Mouse (Mus musculus) olfactory bulb, adult 2 months (tissue): Measurements from ENCODE around the gene Lgr4.

Source experiments
- CTCF ChIP-seq: fragments of 200-500 bp; IDR thresholded peaks from 2 replicates; pipeline ENCODE4 v1.5.1; 2012; ENCODE audit warnings: low read depth, mild to moderate bottlenecking, low read length, moderate library complexity; ENCODE audit not compliant: insufficient read depth
- POLR2A ChIP-seq: fragments of 200-500 bp; IDR thresholded peaks from 2 replicates; pipeline ENCODE4 v1.6.1; 2012; ENCODE audit warnings: mild to moderate bottlenecking, low read depth, low read length, moderate library complexity; ENCODE audit not compliant: insufficient read depth

DNA sequence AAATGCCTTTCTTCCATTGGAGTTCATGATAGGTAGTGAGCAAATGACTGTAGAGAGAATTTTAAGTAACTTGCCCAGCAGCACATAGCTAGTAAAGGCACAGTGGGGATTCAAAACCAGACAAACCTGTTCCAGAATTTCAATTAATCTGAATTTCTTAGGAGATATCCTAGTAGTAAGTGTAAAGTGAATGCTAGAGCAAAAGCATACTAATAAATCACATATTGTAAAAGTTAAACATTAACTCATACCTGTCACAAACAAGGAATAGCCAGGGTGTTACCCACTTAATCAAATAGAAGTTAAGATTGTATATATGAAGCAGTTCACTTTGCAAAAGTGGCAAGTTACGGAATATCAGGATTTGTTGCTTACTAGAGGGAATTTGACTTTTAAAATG lies 74.3 kb downstream of the Lgr4 start:
- TF ChIP-seq POLR2A (no peak), CTCF (no peak)
